Mouse (Mus musculus): ENCODE measurements at regions not wholly inside any gene's neighbourhood (a gene's known extent, or its start where the extent isn't known, plus 50 kb on each side); places are given as distances from the start of the nearest gene placed in this dataset.

- 58% methylated on average over 7 of the region's 7 CpGs for WGBS
- Histone ChIP-seq H3K36me3 (ENCODE audit: control insufficient read depth, insufficient read depth, low read length) (no peaks in the 10 kb centered on the region), H3K4me2 (replicated peaks; ENCODE audit: low read depth) (no peak overlapping the region), H3K27ac (replicated peaks) (no peak overlapping the region), H3K27me3 (ENCODE audit: control insufficient read depth, insufficient read depth, low read length) (no peaks in the 10 kb centered on the region), H3K9ac (ENCODE audit: low read length) (no peak overlapping the region), H3K4me1 (replicated peaks; ENCODE audit: control insufficient read depth, insufficient read depth) (no peaks in the 10 kb centered on the region), H3K9me3 (ENCODE audit: control insufficient read depth, low read length) (no peaks in the 10 kb centered on the region), H3K4me3 (ENCODE audit: low read depth, low read length) (no peak overlapping the region)
- no peak for DNase-seq (ENCODE audit: low spot score)
- ATAC-seq (ENCODE audit: low FRiP score, low TSS enrichment) = no peak
- TF ChIP-seq CTCF (IDR thresholded peaks at IDR 0.05; ENCODE audit: low read depth) (no peak), EP300 (optimal IDR thresholded peaks at IDR 0.05) (no peak)
Measured at GRCm38 (mm10) chr3:144329117-144329516, 124.1 kb upstream of the Lmo4 start.

GRCm38 (mm10) chr3:144327235-144327760, 122.3 kb upstream of the Lmo4 start:
- Histone ChIP-seq H3K4me1 (replicated peaks; ENCODE audit: control insufficient read depth, insufficient read depth) (no peaks in the 10 kb centered on the region), H3K4me2 (replicated peaks; ENCODE audit: low read depth) (no peak overlapping the region), H3K9me3 (ENCODE audit: control insufficient read depth, low read length) (no peaks in the 10 kb centered on the region), H3K9ac (ENCODE audit: low read length) (no peak overlapping the region), H3K4me3 (ENCODE audit: low read depth, low read length) (no peak overlapping the region), H3K36me3 (ENCODE audit: control insufficient read depth, insufficient read depth, low read length) (no peaks in the 10 kb centered on the region), H3K27ac (replicated peaks) (no peak overlapping the region), H3K27me3 (ENCODE audit: control insufficient read depth, insufficient read depth, low read length) (no peaks in the 10 kb centered on the region)
- WGBS = 84% methylated on average over 8 of the region's 8 CpGs
- DNase-seq (ENCODE audit: low spot score) = no peak
- no peak for ATAC-seq (ENCODE audit: low FRiP score, low TSS enrichment)
- TF ChIP-seq CTCF (IDR thresholded peaks at IDR 0.05; ENCODE audit: low read depth) (no peak), EP300 (optimal IDR thresholded peaks at IDR 0.05) (no peak)

- Histone ChIP-seq H3K27me3 (ENCODE audit: control insufficient read depth, insufficient read depth, low read length) (no peaks in the 10 kb centered on the region), H3K4me3 (ENCODE audit: low read depth, low read length) (no peak overlapping the region), H3K4me2 (replicated peaks; ENCODE audit: low read depth) (no peak overlapping the region), H3K9me3 (ENCODE audit: control insufficient read depth, low read length) (no peaks in the 10 kb centered on the region), H3K27ac (replicated peaks) (no peak overlapping the region), H3K4me1 (replicated peaks; ENCODE audit: control insufficient read depth, insufficient read depth) (no peaks in the 10 kb centered on the region), H3K36me3 (ENCODE audit: control insufficient read depth, insufficient read depth, low read length) (no peaks in the 10 kb centered on the region), H3K9ac (ENCODE audit: low read length) (no peak overlapping the region)
- ATAC-seq (ENCODE audit: low FRiP score, low TSS enrichment) (no peak), DNase-seq (ENCODE audit: low spot score) (no peak)
- TF ChIP-seq CTCF (IDR thresholded peaks at IDR 0.05; ENCODE audit: low read depth) (no peak), EP300 (optimal IDR thresholded peaks at IDR 0.05) (no peak)
- 89% methylated on average over 2 of the region's 2 CpGs for WGBS
Measured at GRCm38 (mm10) chr3:144324974-144325373, 120.0 kb upstream of the Lmo4 start.

- Histone ChIP-seq H3K4me3 (ENCODE audit: low read depth, low read length) (no peak overlapping the region), H3K4me2 (replicated peaks; ENCODE audit: low read depth) (no peak overlapping the region), H3K9ac (ENCODE audit: low read length) (no peak overlapping the region), H3K9me3 (ENCODE audit: control insufficient read depth, low read length) (no peaks in the 10 kb centered on the region), H3K27ac (replicated peaks) (no peak overlapping the region), H3K4me1 (replicated peaks; ENCODE audit: control insufficient read depth, insufficient read depth) (no peaks in the 10 kb centered on the region), H3K36me3 (ENCODE audit: control insufficient read depth, insufficient read depth, low read length) (no peaks in the 10 kb centered on the region), H3K27me3 (ENCODE audit: control insufficient read depth, insufficient read depth, low read length) (no peaks in the 10 kb centered on the region)
- TF ChIP-seq CTCF (IDR thresholded peaks at IDR 0.05; ENCODE audit: low read depth) (no peak), EP300 (optimal IDR thresholded peaks at IDR 0.05) (no peak)
- 81% methylated on average over 3 of the region's 3 CpGs for WGBS
- DNase-seq (ENCODE audit: low spot score) = no peak
- ATAC-seq (ENCODE audit: low FRiP score, low TSS enrichment) = no peak
Measured at GRCm38 (mm10) chr3:144323524-144323923, 118.5 kb upstream of the Lmo4 start.

GRCm38 (mm10) chr3:144319468-144320205, 114.6 kb upstream of the Lmo4 start:
- H3K27ac ChIP-seq (replicated peaks) = no peak overlapping the region
- H3K4me3 ChIP-seq (ENCODE audit: low read depth, low read length) = no peak overlapping the region
- no peaks in the 10 kb centered on the region for H3K36me3 ChIP-seq (ENCODE audit: control insufficient read depth, insufficient read depth, low read length)
- H3K4me2 ChIP-seq (replicated peaks; ENCODE audit: low read depth) = no peak overlapping the region
- DNase-seq (ENCODE audit: low spot score) = no peak
- 63% methylated on average over 11 of the region's 11 CpGs for WGBS
- H3K4me1 ChIP-seq (replicated peaks; ENCODE audit: control insufficient read depth, insufficient read depth) = no peaks in the 10 kb centered on the region
- no peaks in the 10 kb centered on the region for H3K9me3 ChIP-seq (ENCODE audit: control insufficient read depth, low read length)
- ATAC-seq (ENCODE audit: low FRiP score, low TSS enrichment) = no peak
- no peaks in the 10 kb centered on the region for H3K27me3 ChIP-seq (ENCODE audit: control insufficient read depth, insufficient read depth, low read length)
- no peak overlapping the region for H3K9ac ChIP-seq (ENCODE audit: low read length)
- no peak for TF ChIP-seq EP300 (optimal IDR thresholded peaks at IDR 0.05)
- TF ChIP-seq CTCF (IDR thresholded peaks at IDR 0.05; ENCODE audit: low read depth) = no peak

- Histone ChIP-seq H3K9me3 (ENCODE audit: control insufficient read depth, low read length) (no peaks in the 10 kb centered on the region), H3K4me2 (replicated peaks; ENCODE audit: low read depth) (no peak overlapping the region), H3K27me3 (ENCODE audit: control insufficient read depth, insufficient read depth, low read length) (no peaks in the 10 kb centered on the region), H3K27ac (replicated peaks) (no peak overlapping the region), H3K36me3 (ENCODE audit: control insufficient read depth, insufficient read depth, low read length) (no peaks in the 10 kb centered on the region), H3K4me3 (ENCODE audit: low read depth, low read length) (no peak overlapping the region), H3K9ac (ENCODE audit: low read length) (no peak overlapping the region), H3K4me1 (replicated peaks; ENCODE audit: control insufficient read depth, insufficient read depth) (no peaks in the 10 kb centered on the region)
- no peak for DNase-seq (ENCODE audit: low spot score)
- 58% methylated on average over 16 of the region's 16 CpGs for WGBS
- TF ChIP-seq CTCF (IDR thresholded peaks at IDR 0.05; ENCODE audit: low read depth) (no peak), EP300 (optimal IDR thresholded peaks at IDR 0.05) (no peak)
- ATAC-seq (ENCODE audit: low FRiP score, low TSS enrichment) = no peak
Measured at GRCm38 (mm10) chr3:144318761-144319467, 113.9 kb upstream of the Lmo4 start.
